Mouse (Mus musculus): ENCODE data around the gene Frmd4b. TPM values are rescaled to one million over a fixed set of nuclear protein-coding genes. Genes with fewer than 3 reads are reported as not detected.
A peak's percentile ranks its signal among the peaks of the same experiment; 100 is the strongest.

Frmd4b gene
- polyA plus RNA-seq, 1 experiment from 2014 or later, result 11.1 TPM

GRCm38 (mm10) chr6:97315311-97315710, 302.0 kb downstream of the Frmd4b start:
- Histone ChIP-seq H3K27ac (ENCODE audit: low read length) (no peak overlapping the region), H3K4me1 (ENCODE audit: insufficient read depth, low read depth, low read length) (0 out of 2 replicates have a peak, but pooled peaks cover 5% of the 10 kb centered on the region), H3K9ac (replicated peaks; ENCODE audit: low read depth) (no peak overlapping the region), H3K4me2 (replicated peaks; ENCODE audit: low read depth, low read length) (no peak overlapping the region), H3K4me3 (ENCODE audit: low read depth, low read length) (no peak overlapping the region), H3K36me3 (ENCODE audit: insufficient read depth, low read length) (no peaks in the 10 kb centered on the region), H3K27me3 (replicated peaks; ENCODE audit: insufficient read depth, low read length) (no peaks in the 10 kb centered on the region), H3K9me3 (ENCODE audit: low read length) (no peaks in the 10 kb centered on the region)
- ATAC-seq, result no peak
- WGBS, result 29% methylated on average over 3 of the region's 3 CpGs
- no peak for TF ChIP-seq EP300 (IDR thresholded peaks at IDR 0.05)
- TF ChIP-seq CTCF (IDR thresholded peaks at IDR 0.05), result no peak
- DNase-seq (ENCODE audit: low spot score), result no peak

GRCm38 (mm10) chr6:97312545-97312939, 304.8 kb downstream of the Frmd4b start:
- Histone ChIP-seq H3K9ac (replicated peaks; ENCODE audit: low read depth) (no peak overlapping the region), H3K4me2 (replicated peaks; ENCODE audit: low read depth, low read length) (peak overlapping the region; percentile 71), H3K36me3 (ENCODE audit: insufficient read depth, low read length) (no peaks in the 10 kb centered on the region), H3K4me1 (ENCODE audit: insufficient read depth, low read depth, low read length) (0 out of 2 replicates have a peak, but pooled peaks cover 5% of the 10 kb centered on the region), H3K27me3 (replicated peaks; ENCODE audit: insufficient read depth, low read length) (no peaks in the 10 kb centered on the region), H3K4me3 (ENCODE audit: low read depth, low read length) (peak overlapping the region; percentile 45), H3K9me3 (ENCODE audit: low read length) (no peaks in the 10 kb centered on the region), H3K27ac (ENCODE audit: low read length) (peak overlapping the region; percentile 89)
- no peak for TF ChIP-seq EP300 (IDR thresholded peaks at IDR 0.05)
- no peak for TF ChIP-seq CTCF (IDR thresholded peaks at IDR 0.05)
- DNase-seq (ENCODE audit: low spot score), result no peak
- whole genome bisulfite sequencing, result 3% methylated on average over 3 of the region's 3 CpGs
- peak; percentile 51 for ATAC-seq

GRCm38 (mm10) chr6:97311599-97312544, 305.5 kb downstream of the Frmd4b start:
- TF ChIP-seq CTCF (IDR thresholded peaks at IDR 0.05) (no peak), EP300 (IDR thresholded peaks at IDR 0.05) (peak; percentile 47; the same call in 1 of the 2 replicates)
- Histone ChIP-seq H3K27ac (ENCODE audit: low read length) (peak overlapping the region; percentile 89), H3K9ac (replicated peaks; ENCODE audit: low read depth) (peak overlapping the region; percentile 46), H3K4me1 (ENCODE audit: insufficient read depth, low read depth, low read length) (0 out of 2 replicates have a peak, but pooled peaks cover 5% of the 10 kb centered on the region), H3K36me3 (ENCODE audit: insufficient read depth, low read length) (no peaks in the 10 kb centered on the region), H3K4me3 (ENCODE audit: low read depth, low read length) (peak overlapping the region; percentile 45), H3K9me3 (ENCODE audit: low read length) (no peaks in the 10 kb centered on the region), H3K4me2 (replicated peaks; ENCODE audit: low read depth, low read length) (peak overlapping the region; percentile 71), H3K27me3 (replicated peaks; ENCODE audit: insufficient read depth, low read length) (no peaks in the 10 kb centered on the region)
- DNase-seq (ENCODE audit: low spot score) (peak; percentile 87), ATAC-seq (peak; percentile 88)
- 3% methylated on average over 33 of the region's 33 CpGs for WGBS

GRCm38 (mm10) chr6:97310901-97311331, 306.4 kb downstream of the Frmd4b start:
- H3K27ac ChIP-seq (ENCODE audit: low read length), result peak overlapping the region; percentile 89
- TF ChIP-seq EP300 (IDR thresholded peaks at IDR 0.05), result no peak
- TF ChIP-seq CTCF (IDR thresholded peaks at IDR 0.05), result no peak
- 0 out of 2 replicates have a peak, but pooled peaks cover 5% of the 10 kb centered on the region for H3K4me1 ChIP-seq (ENCODE audit: insufficient read depth, low read depth, low read length)
- peak overlapping the region; percentile 71 for H3K4me2 ChIP-seq (replicated peaks; ENCODE audit: low read depth, low read length)
- H3K36me3 ChIP-seq (ENCODE audit: insufficient read depth, low read length), result 0 out of 2 replicates have a peak, but pooled peaks cover 5% of the 10 kb centered on the region
- no peaks in the 10 kb centered on the region for H3K9me3 ChIP-seq (ENCODE audit: low read length)
- peak overlapping the region; percentile 46; the same call in 1 of the 2 replicates for H3K9ac ChIP-seq (replicated peaks; ENCODE audit: low read depth)
- 30% methylated on average over 7 of the region's 7 CpGs for WGBS
- peak; percentile 34; the same call in 1 of the 2 replicates for ATAC-seq
- DNase-seq (ENCODE audit: low spot score), result peak; percentile 56
- H3K27me3 ChIP-seq (replicated peaks; ENCODE audit: insufficient read depth, low read length), result no peaks in the 10 kb centered on the region
- H3K4me3 ChIP-seq (ENCODE audit: low read depth, low read length), result peak overlapping the region; percentile 45

GRCm38 (mm10) chr6:97309161-97309560, 308.2 kb downstream of the Frmd4b start:
- Histone ChIP-seq H3K36me3 (ENCODE audit: insufficient read depth, low read length) (peaks cover 9% of the 10 kb centered on the region; the same call in 1 of the 2 replicates), H3K4me1 (ENCODE audit: insufficient read depth, low read depth, low read length) (0 out of 2 replicates have a peak, but pooled peaks cover 5% of the 10 kb centered on the region), H3K9ac (replicated peaks; ENCODE audit: low read depth) (no peak overlapping the region), H3K9me3 (ENCODE audit: low read length) (no peaks in the 10 kb centered on the region), H3K4me3 (ENCODE audit: low read depth, low read length) (no peak overlapping the region), H3K27me3 (replicated peaks; ENCODE audit: insufficient read depth, low read length) (no peaks in the 10 kb centered on the region), H3K4me2 (replicated peaks; ENCODE audit: low read depth, low read length) (no peak overlapping the region), H3K27ac (ENCODE audit: low read length) (no peak overlapping the region)
- DNase-seq (ENCODE audit: low spot score) (no peak), ATAC-seq (no peak)
- WGBS, result 34% methylated on average over 6 of the region's 6 CpGs
- TF ChIP-seq EP300 (IDR thresholded peaks at IDR 0.05), result no peak
- no peak for TF ChIP-seq CTCF (IDR thresholded peaks at IDR 0.05)

- Histone ChIP-seq H3K9me3 (ENCODE audit: low read length) (no peaks in the 10 kb centered on the region), H3K27me3 (replicated peaks; ENCODE audit: insufficient read depth, low read length) (no peaks in the 10 kb centered on the region), H3K4me3 (ENCODE audit: low read depth, low read length) (no peak overlapping the region), H3K4me2 (replicated peaks; ENCODE audit: low read depth, low read length) (no peak overlapping the region), H3K9ac (replicated peaks; ENCODE audit: low read depth) (no peak overlapping the region), H3K4me1 (ENCODE audit: insufficient read depth, low read depth, low read length) (0 out of 2 replicates have a peak, but pooled peaks cover 5% of the 10 kb centered on the region), H3K36me3 (ENCODE audit: insufficient read depth, low read length) (peaks cover 9% of the 10 kb centered on the region; the same call in 1 of the 2 replicates), H3K27ac (ENCODE audit: low read length) (no peak overlapping the region)
- 73% methylated on average over 6 of the region's 6 CpGs for WGBS
- DNase-seq (ENCODE audit: low spot score) (no peak), ATAC-seq (no peak)
- TF ChIP-seq CTCF (IDR thresholded peaks at IDR 0.05), result no peak
- no peak for TF ChIP-seq EP300 (IDR thresholded peaks at IDR 0.05)
These were observed 308.8 kb downstream of the Frmd4b start for GRCm38 (mm10) chr6:97308562-97308961.

Measured in lung, postnatal 0 days (tissue).